Mouse (Mus musculus): Measurements from ENCODE around the gene Wfikkn1. TPM values are rescaled to one million over a fixed set of nuclear protein-coding genes. Genes with fewer than 3 reads are reported as not detected.

Wfikkn1 gene
- total RNA-seq, 1 experiment from 2014 or later: 1.2 TPM

DNA sequence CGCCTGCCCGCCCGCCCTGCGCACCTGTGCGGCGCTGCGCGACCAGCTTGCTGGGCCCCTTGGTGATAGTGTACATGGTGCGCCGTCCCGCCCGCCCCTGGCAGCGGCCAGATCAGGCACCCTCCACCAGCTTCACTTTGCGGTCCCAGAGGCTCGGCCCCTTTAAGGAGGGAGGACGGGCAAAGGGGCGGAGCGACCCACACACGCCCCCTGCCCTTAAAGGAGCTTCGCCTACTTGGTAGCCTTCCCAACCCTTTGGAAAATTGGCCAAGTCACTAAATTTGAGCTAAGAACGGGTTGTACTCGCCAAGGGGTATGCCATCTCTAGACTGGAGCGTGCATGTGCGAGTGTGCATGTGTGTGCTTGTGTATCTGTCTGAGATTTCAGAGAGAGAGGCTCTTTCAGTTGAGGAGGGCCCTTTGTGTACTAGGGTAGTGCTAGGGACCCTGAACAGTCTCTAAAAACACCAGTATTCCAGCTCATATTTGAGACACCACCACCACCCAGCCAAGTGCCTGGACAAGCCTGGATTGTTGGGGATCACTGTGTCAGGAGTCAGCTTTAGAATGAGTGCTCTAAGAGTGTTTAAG, 12.0 kb downstream of the Wfikkn1 start, which contains the start of gene Mcrip2:
Gene Mcrip2 (minus strand): TSS at position 164 of the 591 bp plus-strand sequence.
- peak; percentile 93 for DNase-seq

DNA sequence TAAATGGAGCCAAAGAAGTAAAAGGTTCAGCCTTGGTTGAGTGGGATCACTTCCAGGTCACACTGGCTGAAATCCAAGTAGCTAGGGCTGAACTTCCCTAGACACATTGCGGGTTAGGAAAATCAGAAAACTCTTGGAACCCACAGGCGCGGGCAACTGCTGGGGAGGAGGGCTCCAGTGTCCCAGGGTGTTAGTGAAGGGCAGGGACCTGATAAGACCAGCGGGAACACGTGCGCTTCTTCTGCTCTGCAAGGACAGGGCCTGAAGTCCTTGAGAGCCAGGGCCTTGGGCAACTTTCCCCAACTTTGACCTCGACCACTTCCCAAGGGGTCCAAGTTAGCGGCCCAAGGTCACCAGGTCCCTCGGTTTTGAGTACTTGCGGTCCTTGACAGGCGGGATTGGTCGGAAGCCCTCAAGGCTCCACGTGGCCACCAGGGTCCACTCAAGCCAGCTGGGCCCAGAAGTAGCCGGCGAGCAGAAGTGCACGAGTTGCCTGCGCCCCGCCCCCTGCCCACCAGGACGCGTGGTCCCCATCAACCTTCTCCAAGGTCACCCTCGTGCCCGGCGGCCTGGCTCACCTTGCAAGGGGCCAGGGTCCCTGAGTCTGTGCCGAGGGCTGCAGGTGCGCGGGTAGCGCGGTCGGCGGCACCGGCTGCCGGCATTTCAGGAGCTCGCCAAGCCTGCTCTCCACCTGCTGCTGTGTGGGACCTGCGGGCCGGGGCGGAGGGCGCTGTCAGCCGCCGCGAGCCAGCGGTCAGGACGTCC, 12.6 kb downstream of the Wfikkn1 start:
- peak; percentile 90 for DNase-seq

DNA sequence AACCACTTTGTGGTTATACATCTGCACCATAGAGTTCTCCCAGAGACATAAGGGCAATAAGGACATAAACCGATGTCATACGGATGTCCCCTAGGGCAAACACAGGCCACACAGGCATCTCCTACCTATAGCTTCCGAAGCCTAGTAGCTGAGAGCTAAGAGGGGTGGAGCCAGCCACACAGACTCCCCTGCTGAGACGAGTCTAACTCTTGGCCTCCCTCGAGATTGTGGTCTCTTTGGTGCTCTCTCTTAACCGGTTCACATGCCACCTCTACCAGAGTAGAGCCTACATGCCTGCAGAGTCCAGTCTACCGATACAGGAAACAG, 13.2 kb downstream of the Wfikkn1 start:
- DNase-seq: no peak

DNA sequence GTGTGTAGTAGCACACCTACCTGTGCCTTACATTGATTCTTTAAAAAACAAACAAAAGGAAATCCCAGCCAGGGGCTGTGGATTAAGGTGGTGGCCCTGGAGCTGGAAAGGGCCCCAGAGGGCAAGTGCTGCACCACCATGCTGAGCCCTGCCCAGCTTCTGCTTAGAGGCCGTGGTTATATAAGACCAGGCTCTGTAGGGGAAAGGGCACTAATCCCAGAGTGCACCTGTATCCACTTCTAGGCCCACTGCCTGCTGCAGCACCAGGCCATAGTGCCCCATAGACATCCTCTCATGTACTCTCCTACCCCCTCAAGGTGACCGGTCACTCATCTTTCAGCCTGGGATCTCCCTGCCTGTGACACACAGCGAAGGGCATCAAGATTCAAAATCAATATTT, 14.5 kb downstream of the Wfikkn1 start:
- DNase-seq: peak; percentile 44

DNA sequence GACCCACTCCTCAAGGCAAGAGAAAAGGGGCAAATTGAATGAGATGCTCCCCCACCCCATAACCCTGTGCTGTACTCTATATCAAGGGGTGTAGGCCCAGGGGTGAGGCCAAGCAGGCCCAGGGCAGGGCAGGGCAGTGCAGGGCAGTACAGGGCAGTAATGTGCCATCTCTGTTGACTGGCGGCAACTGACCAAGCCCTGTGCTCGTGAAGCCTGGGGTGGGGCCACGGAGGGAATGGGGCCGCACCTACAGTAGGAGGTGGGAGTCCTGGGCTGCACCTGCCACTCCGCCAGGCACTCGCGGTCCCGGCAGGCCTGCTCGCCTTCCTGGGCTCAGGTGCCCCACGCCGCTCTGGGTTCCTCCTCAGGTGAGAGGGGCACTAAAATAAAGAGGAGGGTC, 15.4 kb downstream of the Wfikkn1 start:
- no peak for DNase-seq

DNA sequence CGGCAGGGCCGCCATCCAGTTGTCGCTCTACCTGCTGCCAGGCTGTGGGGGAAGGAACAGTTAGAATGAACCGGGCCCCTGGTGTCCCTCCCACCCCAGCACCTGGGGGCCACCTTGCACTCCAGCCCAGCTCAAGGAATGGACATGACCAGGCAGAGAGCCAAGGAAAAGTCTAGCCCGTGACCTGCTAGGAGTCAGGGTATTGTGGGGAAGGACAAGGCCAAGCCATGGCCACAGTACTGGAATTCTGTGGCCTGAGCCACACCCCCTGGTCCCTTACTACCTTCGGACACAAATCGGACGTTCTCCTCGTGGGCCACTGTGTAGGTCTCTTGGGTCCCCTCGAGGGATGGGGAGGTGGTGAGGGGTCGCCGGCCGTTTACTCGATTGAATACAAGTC, 16.3 kb downstream of the Wfikkn1 start:
- peak; percentile 52 for DNase-seq

DNA sequence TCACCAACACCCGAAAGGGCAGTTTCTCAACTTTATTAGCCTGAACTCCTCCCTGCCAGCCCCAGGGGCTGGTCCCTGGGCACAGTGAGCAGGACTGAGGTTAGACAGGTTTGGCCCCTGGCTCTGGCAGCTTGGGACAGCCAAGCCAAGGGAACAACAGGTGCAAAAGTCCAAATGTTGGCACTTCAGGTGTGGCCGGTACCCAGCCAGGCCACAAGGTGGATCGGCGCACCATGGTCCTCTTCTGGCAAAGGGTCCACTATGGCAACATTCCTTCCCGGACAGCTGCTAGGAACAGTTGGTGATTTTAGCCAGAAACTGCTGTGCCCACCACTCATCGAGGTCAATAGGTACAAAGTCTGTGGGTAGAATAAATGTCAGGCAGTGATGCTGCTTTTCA, 17.0 kb downstream of the Wfikkn1 start:
- DNase-seq: no peak

DNA sequence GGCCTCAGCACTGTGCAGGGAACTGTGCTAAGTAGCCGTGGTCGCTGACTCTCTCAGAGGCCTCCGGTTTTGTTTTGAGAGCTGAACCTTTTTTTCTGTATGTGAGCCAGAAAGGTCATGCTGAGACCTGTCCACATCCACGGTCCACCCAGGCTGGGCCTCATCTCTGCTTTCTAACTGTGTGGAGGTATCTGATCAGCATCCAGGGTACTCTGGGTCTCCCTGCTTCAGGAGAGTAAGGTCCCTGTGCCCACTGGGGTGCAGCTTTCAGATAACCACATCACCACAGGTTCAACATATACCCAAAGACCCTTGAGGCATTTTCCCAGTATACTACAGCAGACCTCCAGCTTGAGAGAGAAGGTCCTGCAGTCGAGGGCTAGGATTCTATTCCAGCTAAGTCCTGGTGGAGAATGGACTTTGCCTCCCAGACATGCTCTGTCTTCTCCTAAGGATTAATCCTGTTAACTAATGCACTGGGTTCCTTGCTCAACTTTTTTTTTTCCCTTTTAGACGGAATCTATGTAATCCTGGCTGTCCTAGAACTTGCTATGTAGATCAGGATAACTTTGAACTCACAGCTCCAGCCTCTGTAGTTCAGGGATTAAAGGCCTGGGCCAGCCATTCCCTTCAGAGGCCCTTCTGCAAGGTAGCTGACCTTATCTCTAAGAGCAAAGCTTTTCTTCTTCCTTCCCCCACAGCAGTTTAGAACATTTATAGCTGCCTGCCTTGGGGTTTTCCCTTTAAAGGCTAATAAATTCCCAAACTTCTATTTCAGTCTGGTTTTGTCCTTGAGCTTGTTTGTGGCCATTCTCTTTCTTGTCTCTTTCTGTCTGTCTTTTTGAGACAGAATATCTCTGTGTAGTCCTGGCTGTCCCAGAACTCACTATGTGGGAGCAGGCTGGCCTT, 18.7 kb downstream of the Wfikkn1 start:
- DNase-seq: no peak

DNA sequence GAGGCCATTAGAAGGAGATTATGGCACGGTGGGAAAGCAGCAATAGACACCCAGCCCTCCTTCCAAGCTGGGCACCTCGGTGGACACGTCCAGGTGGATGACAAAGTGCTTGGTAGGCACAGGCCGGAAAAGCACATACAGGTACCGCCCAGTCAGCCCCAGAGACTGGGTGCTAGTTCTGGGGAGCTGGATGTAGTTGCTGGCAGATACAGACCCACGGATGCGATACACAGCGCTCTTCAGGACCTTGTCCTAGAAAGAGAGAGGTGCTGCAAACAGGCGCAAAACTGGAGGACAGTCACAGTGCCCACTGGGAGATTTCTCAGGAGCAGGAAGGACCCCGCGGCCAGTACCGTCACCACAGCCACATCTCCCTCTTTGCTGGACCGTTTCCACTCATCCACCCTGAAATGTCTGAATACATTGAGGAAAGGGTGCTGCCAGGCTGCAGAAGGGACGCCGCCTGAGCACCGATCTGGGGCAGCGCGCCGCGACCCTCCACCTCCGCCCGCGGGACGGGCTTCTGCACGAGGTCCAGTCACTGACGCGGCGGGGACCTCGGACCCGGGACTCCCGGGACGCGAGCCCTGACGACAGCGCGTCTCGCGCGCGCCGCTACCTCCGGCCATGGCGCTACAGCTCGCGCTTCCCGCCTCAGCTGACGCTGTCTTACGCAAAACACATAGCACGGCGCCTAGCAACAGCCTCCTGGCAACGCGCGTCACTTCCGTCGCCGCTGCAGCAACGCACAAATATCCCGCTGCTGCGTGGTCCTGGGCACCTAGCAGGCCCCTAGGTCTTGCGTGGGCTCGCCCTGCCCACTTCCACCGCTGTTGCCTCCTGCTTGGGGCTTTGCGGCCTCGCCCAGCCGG, 19.6 kb downstream of the Wfikkn1 start, which contains the start of gene Wdr90:
Gene Wdr90 (minus strand): TSS at position 670 of the 872 bp plus-strand sequence.
- peak; percentile 95 for DNase-seq

DNA sequence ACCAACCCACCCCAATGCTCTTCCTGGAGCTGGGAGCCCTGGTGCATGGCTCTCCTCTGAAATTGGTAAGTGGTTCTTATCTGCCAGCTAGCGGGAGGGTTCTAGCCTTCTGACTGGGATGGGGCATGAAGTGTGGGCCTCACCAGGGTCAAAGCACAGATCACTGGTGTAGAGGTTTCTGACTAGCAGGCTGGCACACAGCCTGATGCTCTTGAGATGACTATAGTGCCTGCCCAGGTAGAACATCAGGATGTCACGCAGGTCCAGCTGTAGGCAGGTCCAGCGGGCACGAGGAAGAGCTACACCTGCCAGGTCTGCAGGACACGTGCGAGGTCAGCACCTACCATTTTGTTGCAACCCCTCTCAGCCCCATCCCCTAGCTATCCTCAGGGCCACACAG, 20.4 kb downstream of the Wfikkn1 start:
- no peak for DNase-seq

DNA sequence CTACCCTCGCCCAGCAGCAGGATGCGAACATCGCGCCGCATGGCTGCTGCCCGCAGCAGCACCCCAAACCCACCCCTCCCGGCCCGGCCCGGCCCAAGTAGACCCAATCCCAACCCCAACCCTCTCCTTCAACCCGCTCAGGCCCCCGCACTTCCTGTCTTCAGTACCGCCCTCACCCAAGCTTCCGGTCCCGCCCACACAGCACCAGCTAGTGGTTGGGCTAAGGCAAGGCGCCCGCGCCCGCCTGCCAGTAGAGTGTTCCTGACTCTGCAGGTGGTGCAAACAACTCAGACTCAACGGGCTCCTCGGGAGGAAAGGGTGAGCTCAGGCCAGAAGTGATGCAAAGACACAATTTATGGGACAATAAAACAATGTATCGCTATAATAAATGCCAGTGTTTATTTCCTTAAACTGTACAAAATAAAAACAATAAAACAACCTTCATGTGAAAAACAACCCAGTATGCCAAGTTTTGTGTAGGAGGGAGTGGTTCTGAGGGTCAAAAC, 36.2 kb downstream of the Wfikkn1 start, which contains the start of gene Rhot2:
Gene Rhot2 (minus strand): TSS at position 456 of the 506 bp plus-strand sequence.
- peak; percentile 98 for DNase-seq

DNA sequence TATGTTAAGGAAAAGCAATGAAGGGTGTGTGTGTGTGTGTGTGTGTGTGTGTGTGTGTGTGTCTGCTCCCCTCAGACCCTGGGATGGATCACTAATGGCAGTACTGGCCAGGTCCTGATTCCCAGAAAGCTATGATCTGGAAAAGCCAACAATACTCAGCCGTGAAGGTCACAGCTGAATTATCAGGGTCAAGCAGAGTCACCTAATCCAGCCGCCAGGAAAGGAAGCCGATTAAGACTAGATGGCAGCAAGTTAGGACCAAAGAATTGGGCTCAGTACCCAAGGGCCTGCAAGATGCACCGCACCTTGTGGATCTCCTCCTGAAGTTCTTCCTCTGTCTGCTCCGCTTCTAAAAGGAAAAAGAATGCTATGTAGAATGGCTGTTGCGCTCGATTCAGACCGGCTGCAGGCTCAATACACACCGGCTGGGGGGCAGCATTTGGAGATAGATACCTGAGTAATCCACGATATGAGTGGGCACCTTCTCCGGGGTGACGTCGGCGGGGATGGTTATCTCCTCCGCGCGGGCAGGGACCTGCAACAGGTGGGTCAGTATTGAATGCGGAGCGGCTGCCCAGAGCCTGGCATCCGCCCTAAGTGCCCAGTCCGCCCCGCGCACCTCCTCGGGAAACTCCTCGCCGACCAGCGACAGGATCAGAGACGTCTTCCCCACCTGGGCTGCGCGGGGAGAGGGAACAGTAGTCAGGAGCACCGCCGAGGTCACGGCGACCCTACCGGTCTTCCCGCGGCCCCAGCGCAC, 36.8 kb downstream of the Wfikkn1 start:
- peak; percentile 49 for DNase-seq

DNA sequence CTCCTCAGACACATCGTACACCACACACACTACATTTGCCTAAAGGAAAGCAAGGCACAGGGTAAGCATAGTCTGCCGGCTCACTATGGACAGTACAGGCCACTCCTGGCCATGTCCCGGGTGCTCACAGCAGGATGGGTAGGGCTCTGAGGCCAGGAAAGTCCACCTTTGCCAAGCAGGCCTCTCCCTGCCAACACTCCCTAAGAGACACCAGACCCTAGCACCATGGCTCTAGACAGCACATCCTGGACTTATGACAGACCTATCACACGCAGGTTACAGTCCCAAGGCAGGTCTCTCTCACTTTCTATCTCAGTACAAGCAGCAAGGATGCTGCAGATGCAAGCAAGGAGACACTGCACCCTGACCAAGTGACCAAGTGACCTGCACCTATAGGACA, 37.5 kb downstream of the Wfikkn1 start:
- no peak for DNase-seq

DNA sequence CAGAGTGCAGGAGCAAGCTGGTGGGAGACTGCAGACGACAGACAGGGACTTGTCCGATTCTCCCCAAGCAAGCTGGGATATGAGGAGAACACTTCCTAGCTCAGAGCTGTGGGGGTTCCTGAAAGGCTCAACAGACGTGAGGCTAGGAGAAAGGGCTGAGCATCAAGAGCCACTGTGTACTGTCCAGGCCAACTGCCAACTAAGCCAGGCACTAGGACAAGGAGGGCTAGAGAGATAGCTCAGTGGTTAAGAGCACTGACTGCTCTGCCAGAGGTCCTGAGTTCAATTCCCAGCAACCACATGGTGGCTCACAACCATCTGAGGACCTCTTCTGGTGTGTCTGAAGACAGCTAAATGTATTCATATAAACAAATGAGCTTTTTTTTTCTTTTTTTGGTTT, 38.1 kb downstream of the Wfikkn1 start:
- no peak for DNase-seq

DNA sequence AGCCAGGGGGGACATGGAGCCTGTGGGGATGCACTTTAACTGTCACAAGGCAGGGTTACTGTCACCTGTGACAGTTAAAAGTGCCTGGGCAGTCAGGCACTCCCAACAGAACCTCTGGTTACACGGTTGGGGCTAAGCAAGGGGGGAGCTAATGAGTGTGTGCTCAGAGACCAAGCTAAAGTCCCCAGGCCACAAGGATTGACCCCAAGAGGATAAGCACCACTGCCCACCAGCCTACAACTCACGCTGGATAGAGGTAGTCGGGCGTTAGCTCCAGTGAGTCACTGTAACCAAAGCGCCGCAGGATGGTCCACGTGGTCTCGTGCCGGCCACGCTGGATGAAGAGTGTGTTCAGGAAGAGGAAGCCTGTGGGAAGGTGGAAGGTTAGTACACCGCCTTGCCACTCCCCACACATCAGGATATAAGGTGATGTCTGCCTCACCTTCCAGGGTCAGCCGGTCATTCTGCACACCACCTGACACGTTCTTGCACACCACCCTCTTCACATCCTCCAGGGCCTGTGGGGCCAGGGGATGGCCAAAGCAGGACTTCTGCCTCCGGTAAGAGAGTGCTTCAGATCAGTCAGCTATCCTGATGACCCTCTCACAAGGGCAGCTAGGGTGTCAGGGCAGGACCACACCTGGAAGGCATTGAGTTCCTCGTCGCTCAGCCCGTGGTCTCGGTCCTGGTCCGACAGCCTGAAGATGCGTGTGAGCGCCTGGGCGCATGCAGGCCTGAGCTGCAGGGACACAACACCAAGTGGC, 39.4 kb downstream of the Wfikkn1 start, which contains the start of gene Gm20683:
Gene Gm20683 (minus strand): TSS at position 647 of the 764 bp plus-strand sequence.
- no peak for DNase-seq

DNA sequence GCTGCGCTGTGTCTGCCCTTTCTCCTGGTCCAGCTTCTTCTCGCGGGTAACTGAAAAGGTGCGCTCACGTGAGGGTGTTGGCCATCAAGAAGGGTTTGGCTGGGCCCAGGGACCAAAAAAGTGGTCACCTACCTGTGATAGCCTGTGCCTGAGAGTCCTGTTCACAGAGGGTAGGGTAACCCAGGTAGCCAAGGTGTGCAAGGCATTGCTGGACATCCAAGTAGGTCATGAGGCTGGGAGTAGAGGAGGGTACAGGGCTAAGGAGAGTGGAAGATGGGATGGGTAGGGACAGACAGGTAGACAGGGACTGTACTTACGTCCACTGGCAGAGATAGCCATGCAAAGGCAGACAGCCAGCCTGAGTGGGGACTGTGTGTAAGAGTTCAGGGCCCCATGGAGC, 40.1 kb downstream of the Wfikkn1 start:
- DNase-seq: no peak

DNA sequence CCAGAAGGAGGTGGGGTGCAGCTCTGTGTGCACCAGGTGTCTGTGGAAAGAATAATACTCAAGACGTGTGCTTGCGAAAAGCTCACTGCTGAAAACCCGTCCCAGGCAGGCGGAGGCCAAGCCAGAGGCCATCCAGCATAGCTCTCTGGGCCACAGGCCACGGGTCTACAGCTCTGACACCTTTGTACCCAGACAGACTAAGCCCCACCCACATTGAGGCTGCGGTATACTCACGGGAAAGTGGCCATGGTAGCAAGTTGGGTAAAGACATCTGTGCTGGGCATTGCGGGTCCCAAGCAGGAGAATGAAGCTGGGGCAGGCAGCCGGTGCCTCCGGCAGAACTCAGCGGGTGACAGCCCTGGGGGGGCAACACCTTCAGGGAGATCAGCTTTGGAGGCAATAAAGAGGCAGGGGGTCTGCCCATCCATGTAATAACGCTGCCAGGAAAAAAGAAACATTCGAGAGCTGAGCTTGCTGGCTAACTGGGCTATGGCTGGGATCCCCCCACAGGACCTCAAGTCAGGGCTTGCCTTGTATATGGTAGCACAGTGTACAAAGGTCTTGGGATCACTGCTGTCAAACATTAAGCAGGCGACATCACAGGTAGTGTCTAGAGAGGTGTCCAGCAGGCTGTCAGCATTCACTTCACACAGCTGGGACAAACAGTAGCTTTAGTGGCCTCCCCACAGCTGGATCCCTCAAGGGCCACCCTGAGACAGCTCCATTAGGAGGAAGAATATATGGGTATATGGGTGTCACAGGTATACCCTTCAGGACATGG, 41.0 kb downstream of the Wfikkn1 start:
- DNase-seq: no peak

DNA sequence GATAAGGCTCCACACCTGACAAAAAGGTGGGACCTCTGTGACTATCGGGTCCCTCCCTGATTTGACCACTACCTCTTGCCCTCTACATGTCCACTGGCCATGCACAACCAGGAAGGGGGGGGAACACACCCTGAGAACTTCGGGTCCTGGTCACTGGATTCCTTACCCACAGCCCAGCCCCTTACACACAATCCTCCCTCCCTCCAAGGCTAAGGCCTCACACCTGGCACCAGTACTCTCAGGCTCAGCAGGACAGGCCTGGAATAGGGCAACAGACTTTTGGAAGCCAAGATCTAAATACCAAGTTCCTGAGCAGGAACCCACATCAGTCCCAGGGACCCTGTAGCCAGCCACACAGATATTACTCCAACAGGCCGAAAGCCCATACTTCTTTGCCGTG, 41.8 kb downstream of the Wfikkn1 start:
- no peak for DNase-seq

DNA sequence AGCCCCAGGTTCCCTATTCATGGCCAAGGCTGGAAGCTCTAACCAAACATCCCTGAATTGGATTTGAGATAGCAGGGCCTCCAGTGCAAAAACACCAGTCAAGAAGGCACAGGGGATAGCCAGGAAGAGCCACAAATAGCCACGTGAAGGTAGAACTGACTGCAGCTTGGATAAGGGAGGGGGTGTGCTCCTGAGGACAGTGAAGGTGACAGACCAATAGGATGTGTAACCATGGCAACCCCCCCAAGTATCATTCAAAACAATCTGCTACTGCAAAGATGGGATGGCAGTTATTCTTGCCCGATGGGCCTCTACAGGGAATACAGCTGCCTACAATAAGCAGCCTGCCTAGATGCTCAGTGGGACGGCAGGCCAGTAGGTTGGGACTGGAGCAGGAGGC, 43.1 kb downstream of the Wfikkn1 start:
- no peak for DNase-seq

Data from adrenal gland, postnatal 14 days (tissue).